Mouse (Mus musculus): Measurements from ENCODE around the gene Coro6. TPM values are rescaled to one million over a fixed set of nuclear protein-coding genes. Genes with fewer than 3 reads are reported as not detected.

Coro6 gene
- total and polyA plus RNA-seq, 2 experiments from 2014 or later = 30.1 to 45.8 TPM

- no peaks in the 10 kb centered on the region for H3K27me3 ChIP-seq (ENCODE audit: control insufficient read depth, insufficient read depth, low read length)
- H3K4me3 ChIP-seq (ENCODE audit: low read depth, low read length) = no peak overlapping the region
- H3K9ac ChIP-seq (replicated peaks; ENCODE audit: low read depth, low read length) = no peak overlapping the region
- DNase-seq (ENCODE audit: low spot score) = peak; percentile 65
- H3K4me1 ChIP-seq (ENCODE audit: control insufficient read depth, insufficient read depth) = peaks cover 45% of the 10 kb centered on the region
- 40% methylated on average over 7 of the region's 7 CpGs for WGBS
- ATAC-seq (ENCODE audit: insufficient read depth, low read depth) = peak; percentile 62
- peaks cover 48% of the 10 kb centered on the region for H3K36me3 ChIP-seq (replicated peaks; ENCODE audit: control insufficient read depth, insufficient read depth, low read length)
- no peak for TF ChIP-seq CTCF (IDR thresholded peaks at IDR 0.05; ENCODE audit: low read depth)
- TF ChIP-seq EP300 (IDR thresholded peaks at IDR 0.05; ENCODE audit: low read depth) = 0 out of 2 replicates have a peak, but pooled peaks have one; percentile 14
- peak overlapping the region; percentile 81 for H3K27ac ChIP-seq (ENCODE audit: low read depth)
- no peaks in the 10 kb centered on the region for H3K9me3 ChIP-seq (replicated peaks; ENCODE audit: control insufficient read depth, low read length)
- H3K4me2 ChIP-seq (ENCODE audit: low read depth, low read length) = no peak overlapping the region
These were observed 19.7 kb upstream of the Coro6 start for GRCm38 (mm10) chr11:77442186-77443170.

GRCm38 (mm10) chr11:77444939-77445338 lies 17.3 kb upstream of the Coro6 start:
- ATAC-seq (ENCODE audit: insufficient read depth, low read depth) (no peak), DNase-seq (ENCODE audit: low spot score) (no peak)
- WGBS = 25% methylated on average over 2 of the region's 2 CpGs
- Histone ChIP-seq H3K4me1 (ENCODE audit: control insufficient read depth, insufficient read depth) (peaks cover 45% of the 10 kb centered on the region), H3K4me3 (ENCODE audit: low read depth, low read length) (no peak overlapping the region), H3K36me3 (replicated peaks; ENCODE audit: control insufficient read depth, insufficient read depth, low read length) (peaks cover 39% of the 10 kb centered on the region), H3K9me3 (replicated peaks; ENCODE audit: control insufficient read depth, low read length) (no peaks in the 10 kb centered on the region), H3K4me2 (ENCODE audit: low read depth, low read length) (no peak overlapping the region), H3K27ac (ENCODE audit: low read depth) (peak overlapping the region; percentile 81), H3K9ac (replicated peaks; ENCODE audit: low read depth, low read length) (no peak overlapping the region), H3K27me3 (ENCODE audit: control insufficient read depth, insufficient read depth, low read length) (no peaks in the 10 kb centered on the region)
- TF ChIP-seq EP300 (IDR thresholded peaks at IDR 0.05; ENCODE audit: low read depth) (peak; percentile 45; the same call in 1 of the 2 replicates), CTCF (IDR thresholded peaks at IDR 0.05; ENCODE audit: low read depth) (no peak)

GRCm38 (mm10) chr11:77446628-77447041 lies 15.6 kb upstream of the Coro6 start:
- peak; percentile 83 for TF ChIP-seq CTCF (IDR thresholded peaks at IDR 0.05; ENCODE audit: low read depth)
- 0 out of 2 replicates have a peak, but pooled peaks have one; percentile 8 for TF ChIP-seq EP300 (IDR thresholded peaks at IDR 0.05; ENCODE audit: low read depth)
- Histone ChIP-seq H3K9me3 (replicated peaks; ENCODE audit: control insufficient read depth, low read length) (no peaks in the 10 kb centered on the region), H3K9ac (replicated peaks; ENCODE audit: low read depth, low read length) (no peak overlapping the region), H3K36me3 (replicated peaks; ENCODE audit: control insufficient read depth, insufficient read depth, low read length) (peaks cover 33% of the 10 kb centered on the region), H3K4me1 (ENCODE audit: control insufficient read depth, insufficient read depth) (peaks cover 35% of the 10 kb centered on the region), H3K4me3 (ENCODE audit: low read depth, low read length) (no peak overlapping the region), H3K27ac (ENCODE audit: low read depth) (no peak overlapping the region; the same call in 1 of the 2 replicates), H3K4me2 (ENCODE audit: low read depth, low read length) (no peak overlapping the region), H3K27me3 (ENCODE audit: control insufficient read depth, insufficient read depth, low read length) (no peaks in the 10 kb centered on the region)
- 19% methylated on average over 6 of the region's 6 CpGs for WGBS
- peak; percentile 88 for DNase-seq (ENCODE audit: low spot score)
- ATAC-seq (ENCODE audit: insufficient read depth, low read depth) = peak; percentile 82

GRCm38 (mm10) chr11:77449224-77449623 lies 13.0 kb upstream of the Coro6 start:
- TF ChIP-seq EP300 (IDR thresholded peaks at IDR 0.05; ENCODE audit: low read depth) (no peak), CTCF (IDR thresholded peaks at IDR 0.05; ENCODE audit: low read depth) (no peak)

GRCm38 (mm10) chr11:77451670-77452069 lies 10.5 kb upstream of the Coro6 start:
- Histone ChIP-seq H3K27me3 (ENCODE audit: control insufficient read depth, insufficient read depth, low read length) (no peaks in the 10 kb centered on the region), H3K36me3 (replicated peaks; ENCODE audit: control insufficient read depth, insufficient read depth, low read length) (peaks cover 52% of the 10 kb centered on the region), H3K4me3 (ENCODE audit: low read depth, low read length) (no peak overlapping the region), H3K4me2 (ENCODE audit: low read depth, low read length) (no peak overlapping the region), H3K9me3 (replicated peaks; ENCODE audit: control insufficient read depth, low read length) (no peaks in the 10 kb centered on the region), H3K4me1 (ENCODE audit: control insufficient read depth, insufficient read depth) (peaks cover 4% of the 10 kb centered on the region; the same call in 1 of the 2 replicates), H3K27ac (ENCODE audit: low read depth) (no peak overlapping the region), H3K9ac (replicated peaks; ENCODE audit: low read depth, low read length) (no peak overlapping the region)
- TF ChIP-seq EP300 (IDR thresholded peaks at IDR 0.05; ENCODE audit: low read depth) (no peak), CTCF (IDR thresholded peaks at IDR 0.05; ENCODE audit: low read depth) (no peak)
- DNase-seq (ENCODE audit: low spot score) (no peak), ATAC-seq (ENCODE audit: insufficient read depth, low read depth) (no peak)
- 45% methylated on average over 2 of the region's 2 CpGs for WGBS

More at GRCm38 (mm10) chr11:77449224-77449623, 13.0 kb upstream of the Coro6 start:
- Histone ChIP-seq H3K36me3 (replicated peaks; ENCODE audit: control insufficient read depth, insufficient read depth, low read length) (peaks cover 35% of the 10 kb centered on the region), H3K4me1 (ENCODE audit: control insufficient read depth, insufficient read depth) (peaks cover 9% of the 10 kb centered on the region), H3K9me3 (replicated peaks; ENCODE audit: control insufficient read depth, low read length) (no peaks in the 10 kb centered on the region), H3K4me2 (ENCODE audit: low read depth, low read length) (no peak overlapping the region), H3K9ac (replicated peaks; ENCODE audit: low read depth, low read length) (no peak overlapping the region), H3K27ac (ENCODE audit: low read depth) (no peak overlapping the region), H3K4me3 (ENCODE audit: low read depth, low read length) (no peak overlapping the region), H3K27me3 (ENCODE audit: control insufficient read depth, insufficient read depth, low read length) (no peaks in the 10 kb centered on the region)
- ATAC-seq (ENCODE audit: insufficient read depth, low read depth) (no peak), DNase-seq (ENCODE audit: low spot score) (no peak)
- WGBS = 77% methylated on average over 7 of the region's 7 CpGs

Data from heart, postnatal 0 days (tissue).